Mouse (Mus musculus) CD8-positive naive resting alpha-beta T cell, adult 57 days (primary cell): Measurements from ENCODE around the gene Abhd14a. TPM values are rescaled to one million over a fixed set of nuclear protein-coding genes. Genes with fewer than 3 reads are reported as not detected.

Source experiments
- total RNA-seq: library from RNA; stranded (reverse); gene quantifications from one replicate; pipeline ENCODE4 v1.2.4, GENCODE M21; 2023

Abhd14a gene
- 12.2 TPM for total RNA-seq

DNA sequence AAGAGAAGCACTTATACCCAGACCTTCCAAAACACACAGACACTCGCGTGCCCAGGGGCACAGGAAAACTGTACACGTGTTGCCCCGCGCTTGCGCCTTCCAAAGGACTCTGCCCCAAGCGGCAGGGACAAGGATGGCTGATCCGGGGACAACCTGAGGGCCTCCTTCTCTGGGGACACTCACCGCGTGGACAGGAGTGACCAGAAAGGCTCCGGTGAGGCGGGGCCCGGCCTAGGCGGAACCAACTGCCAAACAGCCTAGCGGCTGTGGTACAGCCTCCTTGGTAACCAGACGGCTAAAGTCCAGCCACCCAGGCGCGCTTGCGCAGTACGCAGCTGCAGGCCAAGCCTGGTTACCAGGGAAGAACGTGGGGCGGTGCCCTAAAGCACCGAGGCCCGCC lies at the start of gene Abhd14a, which contains the start of gene Abhd14b:
TSS of gene Abhd14a (minus strand) at position 331 of the 400 bp plus-strand sequence.
TSS of gene Abhd14b (plus strand) at position 112 of the 400 bp plus-strand sequence.

DNA sequence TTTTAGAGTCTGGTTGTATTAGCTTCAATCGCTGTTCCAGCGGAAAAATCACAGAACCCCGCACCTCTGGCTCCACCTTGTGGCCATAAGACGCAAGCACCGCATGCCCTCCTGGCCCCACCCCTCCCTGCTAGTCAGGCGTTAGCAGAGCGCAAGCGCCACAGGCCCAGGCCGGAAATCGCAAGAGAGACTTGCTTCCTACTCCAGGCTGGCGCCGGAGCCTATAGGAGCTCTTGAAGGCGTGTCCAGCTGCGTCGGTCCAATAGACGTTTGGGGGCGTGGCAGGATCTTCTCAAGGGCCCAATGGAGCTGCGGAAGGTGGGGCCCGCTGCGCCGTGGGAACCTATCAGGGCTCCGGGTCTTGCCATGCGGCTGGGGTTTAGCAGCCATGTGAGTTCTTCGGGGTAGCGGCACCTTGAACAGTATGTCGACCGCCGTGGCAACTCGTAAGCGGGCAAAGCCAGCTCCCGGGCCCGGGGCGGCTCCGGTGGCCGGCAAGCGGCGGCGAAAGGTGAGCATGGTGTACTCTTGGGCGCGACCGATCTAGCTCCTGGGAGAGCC lies 29.5 kb upstream of the Abhd14a start, which contains the start of gene Parp3:
TSS of gene Parp3 (minus strand) at position 26 of the 561 bp plus-strand sequence.

DNA sequence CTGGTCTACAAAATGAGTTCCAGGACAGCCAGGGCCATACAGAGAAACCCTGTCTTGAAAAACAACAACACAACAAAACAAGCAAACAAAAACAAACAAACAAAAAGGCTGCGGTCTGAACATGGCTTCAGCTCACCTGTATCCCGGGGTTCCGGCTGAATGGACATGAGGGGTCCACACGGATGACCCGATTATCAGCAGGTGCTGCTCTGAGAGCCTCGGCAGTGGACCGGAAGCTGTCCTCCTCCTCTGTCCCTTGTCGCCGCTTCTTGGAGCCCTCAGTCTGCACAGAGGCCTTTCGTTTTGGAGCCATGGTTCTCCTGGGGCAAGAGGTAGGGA lies 28.2 kb upstream of the Abhd14a start, which contains the start of gene Rrp9:
TSS of gene Rrp9 (plus strand) at position 301 of the 339 bp plus-strand sequence.

DNA sequence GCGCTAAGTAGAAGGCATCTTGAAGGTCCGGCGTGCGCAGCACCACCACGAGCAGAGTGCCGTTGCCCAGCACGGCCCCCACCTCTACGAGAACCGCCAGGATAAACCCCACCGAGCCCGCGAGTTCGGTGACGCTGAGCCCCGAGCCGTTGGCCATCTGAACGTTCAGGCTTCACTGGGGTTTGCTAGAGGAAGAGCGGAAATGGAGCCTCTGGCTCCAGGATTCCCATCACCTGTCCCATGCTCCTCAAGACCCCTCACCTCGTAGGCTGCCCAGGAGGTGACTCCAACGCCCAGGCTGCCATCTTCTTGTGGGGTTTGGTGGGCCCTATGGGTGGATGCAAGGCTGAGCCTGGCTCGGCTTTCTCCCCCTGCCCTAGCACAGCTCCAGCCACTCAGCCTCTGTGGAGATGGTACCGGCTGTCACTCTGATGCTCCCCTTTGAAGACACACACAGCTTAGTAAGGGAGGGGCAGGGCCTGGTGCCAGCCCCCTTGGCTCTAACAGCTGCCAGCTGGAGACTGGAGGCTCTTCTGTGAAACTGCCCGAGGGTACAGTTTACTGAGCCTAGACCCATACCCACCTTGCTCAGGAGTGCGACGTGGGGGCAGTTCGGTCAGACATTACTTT lies 18.2 kb upstream of the Abhd14a start, which contains the start of gene Gpr62:
TSS of gene Gpr62 (minus strand) at position 368 of the 630 bp plus-strand sequence.

DNA sequence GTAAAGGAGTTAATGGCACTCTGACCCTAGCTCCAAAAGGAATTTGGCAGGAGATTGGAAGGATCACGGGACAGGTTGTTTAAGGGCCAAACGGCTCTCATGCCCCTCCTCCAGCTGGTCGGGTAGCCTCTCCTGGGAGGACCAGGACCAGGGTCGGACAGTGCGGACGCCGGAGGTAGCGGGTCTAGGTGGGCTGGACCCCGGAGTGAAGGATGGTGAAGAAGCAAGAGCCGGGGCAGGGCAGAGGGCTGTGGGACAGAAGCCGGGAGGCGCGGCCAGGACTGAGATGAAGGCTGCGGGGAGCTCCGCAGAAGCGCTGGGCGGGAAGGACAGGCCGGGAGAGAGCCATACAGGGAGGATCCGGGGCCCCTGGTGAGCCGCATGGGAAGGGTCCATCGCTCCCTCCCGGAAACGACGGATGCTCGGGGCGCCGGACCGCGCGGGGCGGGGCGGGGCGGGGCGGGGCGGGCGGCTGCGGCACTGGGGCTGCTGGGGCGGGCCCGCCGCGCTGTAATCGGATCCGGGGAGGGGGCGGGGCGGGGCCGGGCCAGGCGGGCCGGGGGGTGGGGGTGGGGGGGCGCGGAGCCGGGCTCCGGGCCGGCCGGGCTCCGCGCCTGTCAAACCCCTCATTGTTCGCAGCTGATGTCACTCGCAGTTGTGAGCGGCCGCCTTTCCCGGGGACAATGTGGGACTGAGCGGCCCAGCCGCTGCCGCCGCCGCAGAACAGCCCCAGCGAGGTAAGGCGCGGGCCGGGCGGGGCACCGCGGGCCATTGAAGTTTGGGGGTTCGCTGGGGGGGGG lies 6.0 kb upstream of the Abhd14a start, which contains the start of gene Pcbp4:
TSS of gene Pcbp4 (plus strand) at position 21 of the 800 bp plus-strand sequence.

DNA sequence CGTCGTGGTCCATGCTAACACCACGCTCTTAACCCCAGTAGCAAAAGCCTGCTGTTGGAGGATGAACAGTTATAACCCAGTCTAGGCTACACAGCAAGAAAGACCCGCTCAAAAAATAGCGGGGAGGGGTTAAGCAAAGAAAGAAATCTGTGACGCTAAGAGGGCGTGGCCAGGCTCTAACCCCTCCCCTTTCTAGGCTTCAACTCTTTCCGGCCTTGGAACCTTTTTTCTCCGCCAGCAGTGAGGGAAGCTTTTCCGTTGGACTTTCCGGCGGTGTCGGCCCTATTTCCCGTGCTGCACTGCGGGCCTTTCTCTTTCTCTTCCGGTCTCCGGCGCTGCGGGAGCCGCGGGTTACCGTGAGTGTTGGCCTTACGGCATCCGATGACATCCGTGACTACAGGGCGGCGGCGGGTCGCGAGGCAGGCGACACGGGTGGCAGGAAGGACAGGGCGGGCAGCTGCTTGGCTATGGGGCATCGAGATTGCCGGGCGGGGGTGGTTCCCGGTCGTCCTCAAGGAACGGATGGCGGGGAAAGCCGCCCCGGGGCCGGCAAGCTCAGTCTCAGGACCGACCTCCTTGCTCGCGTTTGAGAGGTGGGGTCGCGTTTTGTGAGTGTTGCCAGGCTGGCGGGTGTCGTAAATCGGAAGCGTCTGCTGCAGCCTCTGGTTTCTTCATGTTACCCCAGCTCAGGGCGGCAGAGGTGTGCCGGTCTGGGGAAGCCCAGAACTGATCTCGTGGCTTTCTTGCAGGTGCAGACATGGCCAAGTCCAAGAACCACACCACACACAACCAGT lies 18.1 kb downstream of the Abhd14a start, which contains the start of gene Rpl29:
TSS of gene Rpl29 (plus strand) at position 234 of the 794 bp plus-strand sequence.

Other genes starting within 250 kb of the Abhd14a start
- gene Ppm1m, start 247.9 kb downstream of the Abhd14a start, total RNA-seq: 40.6 TPM
- 121 TPM for gene Twf2, start 244.6 kb downstream of the Abhd14a start, total RNA-seq
- gene Tlr9, start 225.1 kb downstream of the Abhd14a start, total RNA-seq: 11.5 TPM
- 44.3 TPM for gene Alas1, start 199.0 kb downstream of the Abhd14a start, total RNA-seq
- gene Poc1a, start 166.6 kb downstream of the Abhd14a start, total RNA-seq: 3.0 TPM
- gene Dusp7, start 79.0 kb downstream of the Abhd14a start, total RNA-seq: 28.0 TPM
- gene Rpl29, start 18.2 kb downstream of the Abhd14a start, total RNA-seq: 867 TPM
- 12.5 TPM for gene Acy1, start 9.4 kb downstream of the Abhd14a start, total RNA-seq
- 2.5 TPM for gene Abhd14b, start 219 bp downstream of the Abhd14a start, total RNA-seq
- 5.0 TPM for gene Pcbp4, start 5.6 kb upstream of the Abhd14a start, total RNA-seq
- not detected for gene Gpr62, start 18.3 kb upstream of the Abhd14a start, total RNA-seq
- gene Rrp9, start 28.3 kb upstream of the Abhd14a start, total RNA-seq: 86.5 TPM
- gene Parp3, start 29.3 kb upstream of the Abhd14a start, total RNA-seq: 35.9 TPM
- not detected for gene Iqcf1, start 52.3 kb upstream of the Abhd14a start, total RNA-seq
- not detected for gene Iqcf5, start 66.9 kb upstream of the Abhd14a start, total RNA-seq
- gene Iqcf3, start 114.0 kb upstream of the Abhd14a start, total RNA-seq: not detected
- not detected for gene Iqcf4, start 123.3 kb upstream of the Abhd14a start, total RNA-seq
- not detected for gene Iqcf6, start 178.9 kb upstream of the Abhd14a start, total RNA-seq
- not detected for gene Grm2, start 208.4 kb upstream of the Abhd14a start, total RNA-seq
- 59.8 TPM for gene Tex264, start 238.2 kb upstream of the Abhd14a start, total RNA-seq